Mouse (Mus musculus): ENCODE results near the gene Vezt. TPM values are rescaled to one million over a fixed set of nuclear protein-coding genes. Genes with fewer than 3 reads are reported as not detected.
A peak's percentile ranks its signal among the peaks of the same experiment; 100 is the strongest.

The Vezt gene
- 10 to 100 TPM; 20.9 to 22.1 TPM for total RNA-seq (2021)
- polyA plus RNA-seq (2012; rRNA removed) = 4.6 and 6.6 TPM in 2 replicates
- long read RNA-seq, full-length matches to known transcripts = 5 of 10 reads
- long read RNA-seq, partial matches to known transcripts = 1 of 10 reads
- long read RNA-seq, other reads (novel, unspliced or antisense) = 4 of 10 reads

- peak; percentile 100 for DNase-seq
These were observed at the start of gene Vezt, which contains the start of gene Fgd6 for GRCm38 (mm10) chr10:94035658-94036374. TSS of gene Vezt (minus strand) at chr10:94035817. TSS of gene Fgd6 (plus strand) at chr10:94036001.

- DNase-seq = no peak
These were observed 46.6 kb upstream of the Vezt start for GRCm38 (mm10) chr10:94082040-94082734.

- no peak for DNase-seq
These were observed 45.1 kb upstream of the Vezt start for GRCm38 (mm10) chr10:94080740-94081139.

GRCm38 (mm10) chr10:94076966-94077825 is 41.6 kb upstream of the Vezt start:
- DNase-seq = no peak

- no peak for DNase-seq
These were observed 37.4 kb upstream of the Vezt start for GRCm38 (mm10) chr10:94072916-94073465.

GRCm38 (mm10) chr10:94072261-94072915 is 36.8 kb upstream of the Vezt start:
- peak; percentile 54 for DNase-seq

GRCm38 (mm10) chr10:94071641-94072040 is 36.0 kb upstream of the Vezt start:
- DNase-seq = no peak

GRCm38 (mm10) chr10:94068701-94069100 is 33.1 kb upstream of the Vezt start:
- peak; percentile 36 for DNase-seq

- DNase-seq = no peak
These were observed 31.3 kb upstream of the Vezt start for GRCm38 (mm10) chr10:94066896-94067295.

GRCm38 (mm10) chr10:94062357-94062756 is 26.7 kb upstream of the Vezt start:
- no peak for DNase-seq

- no peak for DNase-seq
These were observed 24.6 kb upstream of the Vezt start for GRCm38 (mm10) chr10:94060190-94060589.

GRCm38 (mm10) chr10:94059618-94060055 is 24.0 kb upstream of the Vezt start:
- no peak for DNase-seq

- DNase-seq = no peak
These were observed 20.9 kb upstream of the Vezt start for GRCm38 (mm10) chr10:94056487-94056886.

GRCm38 (mm10) chr10:94050736-94051135 is 15.1 kb upstream of the Vezt start:
- no peak for DNase-seq

- DNase-seq = no peak
These were observed 13.5 kb upstream of the Vezt start for GRCm38 (mm10) chr10:94049121-94049520.

GRCm38 (mm10) chr10:94047845-94048559 is 12.4 kb upstream of the Vezt start:
- DNase-seq = no peak

GRCm38 (mm10) chr10:94047024-94047423 is 11.4 kb upstream of the Vezt start:
- no peak for DNase-seq

GRCm38 (mm10) chr10:94045301-94045700 is 9.7 kb upstream of the Vezt start:
- no peak for DNase-seq

GRCm38 (mm10) chr10:94043908-94044307 is 8.3 kb upstream of the Vezt start:
- DNase-seq = no peak
